Mouse (Mus musculus) layer of hippocampus, adult 8-10 months (tissue): ENCODE results near the gene Olfr1107. TPM values are rescaled to one million over a fixed set of nuclear protein-coding genes. Genes with fewer than 3 reads are reported as not detected.

Experiments
- DNase-seq, 2 experiments: peaks; one replicate each; pipeline ENCODE4 v3.0.0; 2022; ENCODE audit warnings: low spot score in 2 of 2
- total RNA-seq, 4 experiments: library from RNA; stranded (reverse); gene quantifications; 2 replicates each; pipeline ENCODE4 v1.2.4; 2022

Gene Olfr1107
- total RNA-seq: not detected

DNA sequence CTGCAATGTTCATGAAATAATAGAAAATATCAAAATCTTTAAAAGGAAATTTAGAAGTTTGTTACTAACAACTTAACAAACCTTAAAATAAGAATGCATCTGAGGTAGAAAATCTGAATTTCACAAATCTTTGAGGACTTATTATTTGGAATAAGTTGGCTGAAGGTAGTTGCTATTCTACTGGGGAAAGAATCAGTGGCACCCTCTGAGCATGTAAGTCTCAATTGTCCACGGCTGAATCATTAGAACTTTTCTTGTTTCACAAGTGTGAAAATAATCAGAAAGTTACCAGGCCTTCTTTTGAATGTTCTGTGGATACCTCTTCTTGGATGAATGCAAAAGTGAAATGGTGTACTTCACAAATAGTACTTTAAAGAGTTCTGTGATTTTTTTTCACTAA, at the start of gene Olfr1107:
Gene Olfr1107, minus strand, starts transcription at position 101 of the 400 bp plus-strand sequence.
- DNase-seq: no peak

DNA sequence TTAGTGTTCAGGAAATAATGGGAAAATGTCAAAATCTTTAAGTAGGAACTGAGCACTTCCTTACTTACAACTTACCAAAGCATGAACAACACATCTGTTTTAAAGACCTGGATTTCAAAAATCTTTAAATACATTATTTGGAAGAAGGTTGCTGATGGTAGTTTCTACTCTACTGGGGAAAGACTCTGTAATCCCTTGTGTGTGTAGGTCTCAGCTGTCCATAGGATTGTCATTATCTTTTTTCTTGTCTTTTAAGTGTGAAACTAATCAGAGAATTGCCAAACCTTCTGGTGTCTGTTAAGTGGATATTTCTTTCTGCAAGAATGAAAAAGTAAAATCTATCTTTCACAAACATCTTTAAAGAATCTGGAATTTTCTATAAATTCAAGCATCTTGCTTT, 38.9 kb upstream of the Olfr1107 start, which contains the start of gene Olfr259:
Gene Olfr259, minus strand, starts transcription at position 101 of the 400 bp plus-strand sequence.
- no peak for DNase-seq

DNA sequence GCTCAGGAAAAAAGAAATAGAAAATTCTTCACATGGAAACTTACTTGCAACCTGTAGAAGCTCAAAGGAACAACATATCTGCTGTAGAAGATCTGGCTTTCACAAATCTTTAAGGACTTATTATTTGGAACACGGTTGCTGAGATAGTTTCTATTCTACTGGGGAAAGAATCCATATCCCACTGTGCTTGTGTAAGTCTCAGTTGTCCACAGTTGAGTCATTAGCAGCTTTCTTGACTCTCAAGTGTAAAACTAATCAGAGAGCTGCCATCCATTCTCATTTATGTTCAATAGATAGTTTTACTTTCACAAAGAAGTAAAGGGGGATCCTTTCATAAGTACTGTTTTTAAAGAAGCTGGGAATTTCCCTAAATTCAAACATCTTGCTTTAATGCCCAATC, 20.3 kb upstream of the Olfr1107 start, which contains the start of gene Olfr1109:
Gene Olfr1109, minus strand, starts transcription at position 101 of the 400 bp plus-strand sequence.
- DNase-seq: no peak

DNA sequence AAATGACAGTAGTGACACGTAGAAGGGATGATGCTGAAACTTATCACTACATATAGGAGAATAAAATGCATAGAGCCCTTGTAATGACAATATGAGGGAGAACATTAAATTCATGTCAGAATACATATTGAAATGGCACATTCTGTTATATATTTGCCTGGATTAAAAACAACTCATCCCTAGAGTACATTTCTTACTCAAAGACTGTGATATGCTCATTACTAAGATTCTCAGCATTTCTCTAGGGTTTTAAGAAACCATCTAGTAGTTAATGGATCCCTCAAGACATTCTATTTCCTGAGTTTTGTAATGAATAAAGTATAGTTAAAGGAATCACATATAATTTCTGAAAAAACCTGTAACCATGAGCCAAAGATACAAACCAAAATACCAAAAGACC, 23.4 kb downstream of the Olfr1107 start, which contains the start of gene Olfr1106:
Gene Olfr1106, minus strand, starts transcription at position 101 of the 400 bp plus-strand sequence.
- no peak for DNase-seq

DNA sequence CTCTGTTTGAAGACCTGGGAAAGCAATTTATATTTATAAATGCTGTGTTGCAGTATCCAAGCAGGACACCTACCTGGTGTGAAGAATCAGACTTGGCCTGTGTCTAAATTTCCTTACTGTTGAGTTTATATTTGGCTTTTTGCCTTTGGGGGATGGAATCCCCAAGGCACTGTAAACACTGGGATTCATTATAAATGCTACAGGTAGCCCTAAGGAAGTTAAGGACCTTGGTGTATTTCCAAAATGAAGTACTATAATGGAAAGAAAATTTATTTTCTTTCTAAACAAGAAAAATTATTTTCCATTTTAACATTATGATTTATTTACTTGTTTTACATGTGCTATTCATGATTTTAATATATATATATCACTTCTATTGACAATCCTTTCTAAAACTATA, 39.2 kb downstream of the Olfr1107 start, which contains the start of gene Olfr1105:
Gene Olfr1105, minus strand, starts transcription at position 101 of the 400 bp plus-strand sequence.
- DNase-seq: no peak

DNA sequence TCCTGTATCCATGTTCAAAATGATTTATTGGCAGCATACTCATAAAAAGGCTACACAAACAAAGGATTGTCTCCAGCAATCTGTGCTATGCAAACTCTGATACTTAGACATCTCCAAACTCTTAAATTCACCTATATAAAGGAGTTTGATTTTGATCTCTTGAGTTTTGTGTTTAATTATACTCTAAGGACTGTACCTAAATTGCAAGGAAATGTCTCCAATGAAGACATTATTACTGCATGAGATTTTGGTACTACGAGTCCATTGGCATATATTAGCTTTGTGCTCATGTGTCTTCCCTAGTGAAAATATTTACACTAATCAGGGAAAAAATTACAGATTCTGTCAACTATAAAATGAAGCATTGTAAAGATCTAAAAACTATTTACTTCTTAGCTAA, 48.6 kb downstream of the Olfr1107 start, which contains the start of gene Olfr1104:
Gene Olfr1104, minus strand, starts transcription at position 101 of the 400 bp plus-strand sequence.
- DNase-seq: no peak

Other genes starting within 250 kb of the Olfr1107 start
- gene Olfr1095, start 224.1 kb downstream of the Olfr1107 start, total RNA-seq: not detected
- not detected for gene Gm13723, start 201.0 kb downstream of the Olfr1107 start, total RNA-seq
- not detected for gene Olfr1097, start 183.6 kb downstream of the Olfr1107 start, total RNA-seq
- not detected for gene Olfr1098, start 151.3 kb downstream of the Olfr1107 start, total RNA-seq
- not detected for gene Olfr1099, start 115.1 kb downstream of the Olfr1107 start, total RNA-seq
- gene Olfr1100, start 95.9 kb downstream of the Olfr1107 start, total RNA-seq: not detected
- not detected for gene Olfr1101, start 84.6 kb downstream of the Olfr1107 start, total RNA-seq
- gene Olfr1102, start 77.4 kb downstream of the Olfr1107 start, total RNA-seq: not detected
- not detected for gene Olfr1104, start 48.7 kb downstream of the Olfr1107 start, total RNA-seq
- not detected for gene Olfr1105, start 39.3 kb downstream of the Olfr1107 start, total RNA-seq
- not detected for gene Olfr1106, start 23.5 kb downstream of the Olfr1107 start, total RNA-seq
- not detected for gene Olfr1109, start 20.2 kb upstream of the Olfr1107 start, total RNA-seq
- gene Olfr259, start 38.8 kb upstream of the Olfr1107 start, total RNA-seq: not detected
- not detected for gene Olfr1110, start 64.5 kb upstream of the Olfr1107 start, total RNA-seq
- not detected for gene Olfr1111, start 76.8 kb upstream of the Olfr1107 start, total RNA-seq
- gene Olfr1112, start 112.0 kb upstream of the Olfr1107 start, total RNA-seq: not detected
- gene Olfr1113, start 133.2 kb upstream of the Olfr1107 start, total RNA-seq: not detected
- gene Olfr1115, start 172.2 kb upstream of the Olfr1107 start, total RNA-seq: not detected
- gene Olfr1116, start 191.7 kb upstream of the Olfr1107 start, total RNA-seq: not detected
- gene Olfr1118, start 231.8 kb upstream of the Olfr1107 start, total RNA-seq: not detected